Mouse (Mus musculus) layer of hippocampus, adult 6 months (tissue): ENCODE measurements around the gene Cyp39a1. TPM values are rescaled to one million over a fixed set of nuclear protein-coding genes. Genes with fewer than 3 reads are reported as not detected.

Experiments used
- long read RNA-seq, 2 experiments: library from polyadenylated mRNA; unstranded; transcript quantifications; one replicate each; pipeline ENCODE4 v2.0.0; 2019 to 2020
- polyA plus RNA-seq: library from polyadenylated mRNA; unstranded; fragments of <200 nt; fragmentation: Nextera tagmentation; gene quantifications from 2 replicates; pipeline ENCODE4 v1.2.3, GENCODE M21; 2021

The Cyp39a1 gene
- 0.35 and 1.3 TPM in 2 replicates for polyA plus RNA-seq
- long read RNA-seq, experiment 1: 0 reads
- long read RNA-seq, experiment 2, partial matches to known transcripts: 0 of 4 reads
- long read RNA-seq, experiment 2, other reads (novel, unspliced or antisense): 0 of 4 reads

DNA sequence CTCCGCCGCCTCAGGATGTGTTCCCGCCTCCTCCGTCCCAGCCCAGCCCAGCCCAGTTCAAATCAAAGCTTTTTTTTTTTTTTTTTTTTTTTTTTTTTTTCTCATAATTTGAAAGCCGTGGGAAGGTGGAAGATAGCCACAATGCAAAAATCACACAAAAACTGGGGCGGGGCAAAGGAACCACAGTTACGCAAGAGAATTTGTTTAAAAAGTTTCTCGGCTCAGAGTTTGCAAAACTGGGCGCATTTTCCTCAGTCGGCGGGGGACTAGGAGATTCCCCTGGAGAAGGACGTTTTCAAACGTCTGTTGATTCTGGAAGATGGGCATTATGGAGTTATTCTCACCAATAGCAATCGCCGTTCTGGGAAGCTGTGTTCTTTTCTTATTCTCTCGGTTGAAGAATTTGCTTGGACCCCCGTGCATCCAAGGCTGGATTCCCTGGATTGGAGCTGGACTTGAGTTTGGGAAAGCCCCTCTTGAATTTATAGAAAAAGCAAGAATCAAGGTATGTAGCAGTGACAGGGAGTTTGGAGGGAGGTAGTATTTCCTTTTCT, at the start of gene Cyp39a1:
Cyp39a1 (plus strand) TSS at position 136 of the 554 bp plus-strand sequence.

DNA sequence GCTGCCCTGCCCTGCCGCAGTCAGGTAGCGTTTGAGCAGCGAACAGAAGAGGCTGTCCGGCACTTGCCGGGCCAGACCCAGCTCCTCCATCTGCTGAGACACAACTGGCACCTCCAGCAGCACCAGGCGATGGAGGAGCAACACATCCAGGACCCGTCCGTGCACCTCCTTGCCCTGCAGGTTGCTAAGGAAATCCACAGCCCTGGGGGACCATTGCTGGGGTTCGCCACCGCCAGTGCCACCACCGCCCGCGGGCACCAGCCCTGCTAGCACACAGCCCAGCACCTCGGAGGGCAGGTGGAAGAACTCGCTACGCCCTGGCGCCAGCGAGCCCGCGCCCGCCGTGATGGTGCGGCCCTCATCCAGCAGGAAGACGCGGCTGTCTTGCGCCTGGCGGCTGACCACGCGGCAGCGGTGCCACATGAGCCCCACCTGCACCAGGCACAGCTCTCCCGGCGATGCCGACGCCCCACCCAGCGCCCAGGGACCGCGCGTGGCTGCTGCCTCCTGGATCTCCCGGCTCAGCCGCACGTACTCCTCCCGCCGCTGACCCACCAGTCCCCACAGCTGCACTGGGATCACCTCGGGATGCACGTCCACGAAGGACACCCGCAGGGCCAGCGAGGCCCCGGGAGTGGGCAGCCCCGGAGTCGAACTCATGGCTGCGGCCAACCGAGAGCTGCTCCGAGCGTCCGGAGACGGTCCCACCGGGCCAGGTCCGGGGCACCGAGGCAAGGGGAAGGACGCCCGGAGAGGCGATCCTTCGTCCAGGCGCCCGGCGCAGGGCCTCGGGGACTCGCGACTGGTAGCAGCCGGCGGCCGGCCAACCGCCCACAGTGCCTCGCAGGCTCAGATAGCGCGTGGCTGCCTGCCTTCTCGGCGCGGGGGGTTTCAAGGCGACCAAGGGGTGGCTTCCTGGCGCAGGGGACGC, 37.5 kb upstream of the Cyp39a1 start, which contains the start of gene Tdrd6:
Tdrd6 (minus strand) TSS at position 804 of the 931 bp plus-strand sequence.

DNA sequence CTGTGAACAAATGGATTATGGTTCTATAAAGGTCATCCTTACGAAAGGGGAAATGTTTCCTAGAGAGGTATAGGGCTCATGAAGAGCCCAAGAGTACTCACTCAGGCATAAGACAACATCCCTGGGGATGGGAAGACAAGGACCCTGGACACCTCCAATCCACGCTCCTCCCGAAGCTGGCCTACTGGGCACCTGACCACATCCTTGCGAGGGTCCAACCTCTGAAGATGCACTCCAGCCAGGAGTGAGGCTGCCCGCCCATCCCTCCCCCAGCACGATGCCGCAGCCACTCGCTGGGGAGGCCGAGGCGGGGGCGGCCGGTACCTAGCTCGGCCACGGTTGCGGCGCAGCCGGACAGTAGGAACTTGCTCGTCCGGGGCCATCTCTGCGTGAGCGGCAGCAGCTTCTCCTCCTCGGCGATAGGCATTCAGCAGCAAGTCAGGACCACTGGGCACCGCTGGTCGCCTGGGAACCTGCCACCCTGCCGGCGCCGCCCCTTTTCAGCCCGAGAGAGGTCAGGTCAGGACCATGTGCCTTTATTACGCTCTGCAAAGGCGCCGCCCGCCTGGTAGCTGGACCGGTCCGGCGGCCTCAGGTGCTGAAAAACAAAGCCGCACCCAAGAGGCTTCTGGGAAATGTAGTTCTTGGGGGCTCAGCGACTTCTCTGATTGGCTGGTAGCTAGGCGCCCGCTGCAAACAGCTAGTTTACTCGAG, 492 bp upstream of the Cyp39a1 start, which contains the start of gene Slc25a27:
Slc25a27 (minus strand) TSS at position 639 of the 714 bp plus-strand sequence.

Other genes with a start within 250 kb of the Cyp39a1 start
- not detected in 2 replicates for gene Mep1a, start 164.6 kb upstream of the Cyp39a1 start, polyA plus RNA-seq
- 1.4 and 1.7 TPM in 2 replicates for gene Ankrd66, start 123.8 kb upstream of the Cyp39a1 start, polyA plus RNA-seq
- gene Pla2g7, start 99.3 kb upstream of the Cyp39a1 start, polyA plus RNA-seq: 267 and 317 TPM in 2 replicates
- 0.14 and 0.16 TPM in 2 replicates for gene Tdrd6, start 37.1 kb upstream of the Cyp39a1 start, polyA plus RNA-seq
- gene Slc25a27, start 211 bp upstream of the Cyp39a1 start, polyA plus RNA-seq: 15.3 and 17.5 TPM in 2 replicates
- gene Rcan2, start 133.9 kb downstream of the Cyp39a1 start, polyA plus RNA-seq: 79.8 and 93.1 TPM in 2 replicates